In genomic region chr1:180323491-180323890, GRCm38 (mm10) we compare ENCODE assay signal across 17 mouse cellular contexts.
"Had no signal": no experiment of that assay in that cellular context is flagged by ENCODE, and none has a peak within 500 bp of the region (broad histone marks: within the 10 kb centered on the region; RNA-seq: fewer than 3 reads in every experiment).

No protein-coding gene starts in this region.

- H3K4me3 ChIP-seq: limb, embryonic 12.5 days; limb, embryonic 15.5 days; midbrain, embryonic 12.5 days; myocyte; neural tube, embryonic 13.5 days had no signal

- H3K27me3 ChIP-seq: limb, embryonic 12.5 days; limb, embryonic 15.5 days had no signal

- DNase-seq: left cerebral cortex, postnatal 4 days; liver, postnatal 0 days; lung, embryonic 14.5 days; thymus, adult 2 months; thymus, postnatal 14 days; thymus, postnatal 4 days had no signal

- H3K4me2 ChIP-seq: limb, embryonic 12.5 days; limb, embryonic 15.5 days; liver, embryonic 11.5 days; lung, embryonic 14.5 days; midbrain, embryonic 12.5 days; neural tube, embryonic 13.5 days had no signal

- ATAC-seq: liver, postnatal 0 days; lung, postnatal 0 days; midbrain, embryonic 16.5 days had no signal

- H3K27ac ChIP-seq: kidney, postnatal 0 days; limb, embryonic 12.5 days; limb, embryonic 15.5 days; liver, embryonic 14.5 days; macrophage; midbrain, embryonic 12.5 days; neural tube, embryonic 13.5 days had no signal

- H3K9ac ChIP-seq: limb, embryonic 12.5 days; limb, embryonic 15.5 days; liver, embryonic 14.5 days; liver, postnatal 0 days; lung, embryonic 14.5 days; midbrain, embryonic 12.5 days; neural tube, embryonic 13.5 days had no signal

- H3K9me3 ChIP-seq: limb, embryonic 12.5 days; limb, embryonic 15.5 days; midbrain, embryonic 12.5 days; neural tube, embryonic 13.5 days had no signal

- H3K36me3 ChIP-seq: limb, embryonic 12.5 days; limb, embryonic 15.5 days; midbrain, embryonic 12.5 days; neural tube, embryonic 13.5 days had no signal
